Mouse (Mus musculus): ENCODE results near the gene Il18. TPM values are rescaled to one million over a fixed set of nuclear protein-coding genes. Genes with fewer than 3 reads are reported as not detected.

Gene Il18
- polyA plus RNA-seq, 1 experiment from 2014 or later: 0.50 TPM

- H3K27me3 ChIP-seq (ENCODE audit: low read depth, poor library complexity, severe bottlenecking): no peaks in the 10 kb centered on the region
- peaks cover 1% of the 10 kb centered on the region; the same call in 1 of the 2 replicates for H3K4me1 ChIP-seq
- H3K36me3 ChIP-seq: no peaks in the 10 kb centered on the region
- H3K4me3 ChIP-seq: no peak overlapping the region
- WGBS: 84% methylated on average over 11 of the region's 11 CpGs
- no peak overlapping the region for H3K27ac ChIP-seq
- no peak for DNase-seq (ENCODE audit: low spot score)
- no peaks in the 10 kb centered on the region for H3K9me3 ChIP-seq (replicated peaks)
Measured at GRCm38 (mm10) chr9:50533328-50533727, 21.3 kb upstream of the Il18 start.

- Histone ChIP-seq H3K9me3 (replicated peaks) (no peaks in the 10 kb centered on the region), H3K36me3 (no peaks in the 10 kb centered on the region), H3K4me1 (no peaks in the 10 kb centered on the region), H3K27me3 (ENCODE audit: low read depth, poor library complexity, severe bottlenecking) (no peaks in the 10 kb centered on the region), H3K27ac (no peak overlapping the region), H3K4me3 (no peak overlapping the region)
- 75% methylated on average over 3 of the region's 3 CpGs for WGBS
- DNase-seq (ENCODE audit: low spot score): no peak
Measured at GRCm38 (mm10) chr9:50533791-50534190, 20.8 kb upstream of the Il18 start.

- Histone ChIP-seq H3K27ac (no peak overlapping the region), H3K4me3 (no peak overlapping the region), H3K4me1 (peaks cover 7% of the 10 kb centered on the region; the same call in 1 of the 2 replicates), H3K27me3 (ENCODE audit: low read depth, poor library complexity, severe bottlenecking) (no peaks in the 10 kb centered on the region), H3K36me3 (no peaks in the 10 kb centered on the region), H3K9me3 (replicated peaks) (no peaks in the 10 kb centered on the region)
- 89% methylated on average over 5 of the region's 5 CpGs for WGBS
- DNase-seq (ENCODE audit: low spot score): no peak
Measured at GRCm38 (mm10) chr9:50535930-50536329, 18.7 kb upstream of the Il18 start.

- no peak for DNase-seq (ENCODE audit: low spot score)
- H3K27me3 ChIP-seq (ENCODE audit: low read depth, poor library complexity, severe bottlenecking): no peaks in the 10 kb centered on the region
- H3K27ac ChIP-seq: no peak overlapping the region
- H3K9me3 ChIP-seq (replicated peaks): no peaks in the 10 kb centered on the region
- H3K36me3 ChIP-seq: no peaks in the 10 kb centered on the region
- no peak overlapping the region for H3K4me3 ChIP-seq
- 89% methylated on average over 7 of the region's 7 CpGs for WGBS
- H3K4me1 ChIP-seq: peaks cover 7% of the 10 kb centered on the region; the same call in 1 of the 2 replicates
Measured at GRCm38 (mm10) chr9:50536603-50537135, 18.0 kb upstream of the Il18 start.

GRCm38 (mm10) chr9:50537295-50537694 lies 17.3 kb upstream of the Il18 start:
- 67% methylated on average over 4 of the region's 4 CpGs for WGBS
- Histone ChIP-seq H3K4me1 (peaks cover 7% of the 10 kb centered on the region; the same call in 1 of the 2 replicates), H3K4me3 (no peak overlapping the region), H3K27me3 (ENCODE audit: low read depth, poor library complexity, severe bottlenecking) (no peaks in the 10 kb centered on the region), H3K36me3 (no peaks in the 10 kb centered on the region), H3K27ac (no peak overlapping the region), H3K9me3 (replicated peaks) (no peaks in the 10 kb centered on the region)
- DNase-seq (ENCODE audit: low spot score): no peak

- peaks cover 7% of the 10 kb centered on the region; the same call in 1 of the 2 replicates for H3K4me1 ChIP-seq
- no peaks in the 10 kb centered on the region for H3K27me3 ChIP-seq (ENCODE audit: low read depth, poor library complexity, severe bottlenecking)
- no peak overlapping the region for H3K27ac ChIP-seq
- DNase-seq (ENCODE audit: low spot score): no peak
- no peak overlapping the region for H3K4me3 ChIP-seq
- H3K36me3 ChIP-seq: no peaks in the 10 kb centered on the region
- WGBS: 81% methylated on average over 7 of the region's 7 CpGs
- no peaks in the 10 kb centered on the region for H3K9me3 ChIP-seq (replicated peaks)
Measured at GRCm38 (mm10) chr9:50540170-50540569, 14.5 kb upstream of the Il18 start.

- 82% methylated on average over 9 of the region's 9 CpGs for WGBS
- H3K9me3 ChIP-seq (replicated peaks): no peaks in the 10 kb centered on the region
- no peak for DNase-seq (ENCODE audit: low spot score)
- no peaks in the 10 kb centered on the region for H3K36me3 ChIP-seq
- no peaks in the 10 kb centered on the region for H3K27me3 ChIP-seq (ENCODE audit: low read depth, poor library complexity, severe bottlenecking)
- peaks cover 7% of the 10 kb centered on the region; the same call in 1 of the 2 replicates for H3K4me1 ChIP-seq
- no peak overlapping the region for H3K4me3 ChIP-seq
- H3K27ac ChIP-seq: no peak overlapping the region
Measured at GRCm38 (mm10) chr9:50542401-50542800, 12.2 kb upstream of the Il18 start.

- no peaks in the 10 kb centered on the region for H3K4me1 ChIP-seq
- 38% methylated on average over 5 of the region's 5 CpGs for WGBS
- no peaks in the 10 kb centered on the region for H3K27me3 ChIP-seq (ENCODE audit: low read depth, poor library complexity, severe bottlenecking)
- H3K36me3 ChIP-seq: no peaks in the 10 kb centered on the region
- no peak overlapping the region for H3K27ac ChIP-seq
- H3K9me3 ChIP-seq (replicated peaks): no peaks in the 10 kb centered on the region
- DNase-seq (ENCODE audit: low spot score): no peak
- no peak overlapping the region for H3K4me3 ChIP-seq
Measured at GRCm38 (mm10) chr9:50547859-50548478, 6.7 kb upstream of the Il18 start.

- Histone ChIP-seq H3K4me3 (no peak overlapping the region), H3K4me1 (no peaks in the 10 kb centered on the region), H3K27ac (no peak overlapping the region), H3K27me3 (ENCODE audit: low read depth, poor library complexity, severe bottlenecking) (no peaks in the 10 kb centered on the region), H3K36me3 (no peaks in the 10 kb centered on the region), H3K9me3 (replicated peaks) (no peaks in the 10 kb centered on the region)
- DNase-seq (ENCODE audit: low spot score): no peak
- WGBS: 92% methylated on average over 4 of the region's 4 CpGs
Measured at GRCm38 (mm10) chr9:50548936-50549335, 5.7 kb upstream of the Il18 start.

GRCm38 (mm10) chr9:50552206-50552605 lies 2.4 kb upstream of the Il18 start:
- Histone ChIP-seq H3K27ac (no peak overlapping the region), H3K36me3 (no peaks in the 10 kb centered on the region), H3K4me1 (no peaks in the 10 kb centered on the region), H3K27me3 (ENCODE audit: low read depth, poor library complexity, severe bottlenecking) (no peaks in the 10 kb centered on the region), H3K4me3 (no peak overlapping the region), H3K9me3 (replicated peaks) (no peaks in the 10 kb centered on the region)
- 82% methylated on average over 5 of the region's 5 CpGs for WGBS
- DNase-seq (ENCODE audit: low spot score): no peak

- Histone ChIP-seq H3K9me3 (replicated peaks) (no peaks in the 10 kb centered on the region), H3K27me3 (ENCODE audit: low read depth, poor library complexity, severe bottlenecking) (no peaks in the 10 kb centered on the region), H3K27ac (no peak overlapping the region), H3K4me1 (no peaks in the 10 kb centered on the region), H3K36me3 (no peaks in the 10 kb centered on the region), H3K4me3 (no peak overlapping the region)
- 85% methylated on average over 2 of the region's 2 CpGs for WGBS
- no peak for DNase-seq (ENCODE audit: low spot score)
Measured at GRCm38 (mm10) chr9:50553547-50553946, 1.1 kb upstream of the Il18 start.

- WGBS: 27% methylated on average over 2 of the region's 2 CpGs
- Histone ChIP-seq H3K36me3 (no peaks in the 10 kb centered on the region), H3K9me3 (replicated peaks) (no peaks in the 10 kb centered on the region), H3K27me3 (ENCODE audit: low read depth, poor library complexity, severe bottlenecking) (no peaks in the 10 kb centered on the region), H3K4me3 (peak within 1 kb of the TSS; percentile 13), H3K27ac (0 out of 2 replicates have a peak within 1 kb of the TSS, but pooled peaks have one; percentile 50), H3K4me1 (no peaks in the 10 kb centered on the region)
- DNase-seq (ENCODE audit: low spot score): no peak
Measured at GRCm38 (mm10) chr9:50555094-50555446, 443 bp downstream of the Il18 start, which contains the start of gene Bco2. TSS of gene Bco2 (minus strand) at chr9:50555181.

GRCm38 (mm10) chr9:50561145-50561917 lies 6.7 kb downstream of the Il18 start, which contains the start of gene Tex12:
TSS of gene Tex12 (minus strand) at chr9:50561325.
- no peak within 1 kb of the TSS for H3K4me3 ChIP-seq

More at GRCm38 (mm10) chr9:50561145-50561917, 6.7 kb downstream of the Il18 start, which contains the start of gene Tex12:
- no peak within 1 kb of the TSS for H3K27ac ChIP-seq
- 88% methylated on average over 38 of the region's 38 CpGs for WGBS
- DNase-seq (ENCODE audit: low spot score): no peak
- no peaks in the 10 kb centered on the region for H3K27me3 ChIP-seq (ENCODE audit: low read depth, poor library complexity, severe bottlenecking)
- no peaks in the 10 kb centered on the region for H3K36me3 ChIP-seq
- H3K9me3 ChIP-seq (replicated peaks): no peaks in the 10 kb centered on the region
- no peaks in the 10 kb centered on the region for H3K4me1 ChIP-seq
